Mouse (Mus musculus) hindbrain, postnatal 0 days (tissue): Measurements from ENCODE around the gene Rabgap1l. TPM values are rescaled to one million over a fixed set of nuclear protein-coding genes. Genes with fewer than 3 reads are reported as not detected.

Experiments used
- ATAC-seq: fragments of 200-750 bp; cut with Nextera tagmentation; 2 replicates; pipeline ENCODE4 v1.8.0; 2017; ENCODE audit warnings: mild to moderate bottlenecking, moderate TSS enrichment, moderate library complexity
- DNase-seq: peaks from one replicate; pipeline ENCODE4 v3.0.0-alpha.2; 2015; ENCODE audit warnings: low spot score
- H3K27ac ChIP-seq: fragments of 300-500 bp; sonication (generic); 2 replicates; pipeline ENCODE4 v1.5.1; 2014; ENCODE audit warnings: mild to moderate bottlenecking
- H3K27me3 ChIP-seq: fragments of 300-500 bp; sonication (generic); 2 replicates; pipeline ENCODE4 v1.6.1; 2014; ENCODE audit warnings: low read length, mixed read lengths; ENCODE audit not compliant: insufficient read depth
- H3K36me3 ChIP-seq: fragments of 300-500 bp; sonication (generic); 2 replicates; pipeline ENCODE4 v1.6.1; 2014; ENCODE audit warnings: low read length, mixed read lengths; ENCODE audit not compliant: insufficient read depth
- H3K4me1 ChIP-seq: fragments of 300-500 bp; sonication (generic); 2 replicates; pipeline ENCODE4 v1.6.1; 2014; ENCODE audit warnings: antibody characterized with exemption, low read length, mixed read lengths; ENCODE audit not compliant: insufficient read depth
- H3K4me2 ChIP-seq: fragments of 300-500 bp; sonication (generic); 2 replicates; pipeline ENCODE4 v1.6.1; 2014; ENCODE audit warnings: low read depth, mild to moderate bottlenecking, low read length, moderate library complexity, mixed read lengths
- H3K4me3 ChIP-seq: fragments of 300-500 bp; sonication (generic); 2 replicates; pipeline ENCODE4 v1.5.1; 2014; ENCODE audit warnings: low read length
- H3K9ac ChIP-seq: fragments of 300-500 bp; sonication (generic); replicated peaks from 2 replicates; pipeline ENCODE4 v1.6.1; 2014; ENCODE audit warnings: mild to moderate bottlenecking, low read length, moderate library complexity, mixed read lengths
- H3K9me3 ChIP-seq: fragments of 300-500 bp; sonication (generic); 2 replicates; pipeline ENCODE4 v1.6.1; 2016; ENCODE audit warnings: low read length, mixed read lengths
- CTCF ChIP-seq: IDR thresholded peaks from 2 replicates; pipeline ENCODE4 v1.5.1; 2016; ENCODE audit warnings: antibody characterized with exemption, control low read depth, low read depth
- WGBS: fragments of 180-500 bp; shearing (Covaris S2); extraction: QIAGEN DNeasy Blood & Tissue Kit; methylation state at CpG from one replicate; pipeline ENCODE4 v1.1.7; 2014; 5-methylcytosine and 5-hydroxymethylcytosine counted together
- polyA plus RNA-seq: library from polyadenylated mRNA; unstranded; fragments of >200 nt; fragmentation: Nextera tagmentation; extraction: Ambion mirVana; gene quantifications from 2 replicates; pipeline ENCODE4 v1.2.1, GENCODE M21; 2015
- total RNA-seq: library from RNA; depleted of rRNA; stranded (reverse); fragments of >200 nt; gene quantifications from 2 replicates; pipeline ENCODE4 v1.2.3, GENCODE M21; 2014

Rabgap1l gene
- total and polyA plus RNA-seq, 2 experiments from 2014 or later = 28.5 to 70.5 TPM

GRCm38 (mm10) chr1:160765565-160765964 is 27.4 kb downstream of the Rabgap1l start:
- Histone ChIP-seq H3K36me3 (no peaks in the 10 kb centered on the region), H3K27ac (no peak overlapping the region), H3K27me3 (no peaks in the 10 kb centered on the region), H3K9ac (no peak overlapping the region), H3K9me3 (no peaks in the 10 kb centered on the region), H3K4me1 (no peaks in the 10 kb centered on the region), H3K4me2 (no peak overlapping the region), H3K4me3 (no peak overlapping the region)
- no peak for TF ChIP-seq CTCF
- WGBS = 81% methylated on average over 2 of the region's 2 CpGs
- ATAC-seq (no peak), DNase-seq (no peak)

- ATAC-seq (no peak), DNase-seq (peak; percentile 43)
- Histone ChIP-seq H3K27me3 (no peaks in the 10 kb centered on the region), H3K36me3 (no peaks in the 10 kb centered on the region), H3K4me2 (no peak overlapping the region), H3K27ac (no peak overlapping the region), H3K9ac (no peak overlapping the region), H3K4me3 (no peak overlapping the region), H3K9me3 (no peaks in the 10 kb centered on the region), H3K4me1 (no peaks in the 10 kb centered on the region)
- WGBS = 26% methylated on average over 3 of the region's 3 CpGs
- TF ChIP-seq CTCF = peak; percentile 66
Measured at GRCm38 (mm10) chr1:160758243-160758642, 34.8 kb downstream of the Rabgap1l start.

GRCm38 (mm10) chr1:160755359-160755758 is 37.7 kb downstream of the Rabgap1l start:
- H3K27ac ChIP-seq = no peak overlapping the region
- H3K4me2 ChIP-seq = no peak overlapping the region
- H3K4me1 ChIP-seq = no peaks in the 10 kb centered on the region
- H3K4me3 ChIP-seq = no peak overlapping the region
- no peaks in the 10 kb centered on the region for H3K27me3 ChIP-seq
- DNase-seq (no peak), ATAC-seq (no peak)
- H3K36me3 ChIP-seq = no peaks in the 10 kb centered on the region
- H3K9ac ChIP-seq = no peak overlapping the region
- no peaks in the 10 kb centered on the region for H3K9me3 ChIP-seq
- TF ChIP-seq CTCF = no peak

GRCm38 (mm10) chr1:160750629-160751028 is 42.4 kb downstream of the Rabgap1l start:
- Histone ChIP-seq H3K4me3 (no peak overlapping the region), H3K27me3 (no peaks in the 10 kb centered on the region), H3K27ac (no peak overlapping the region), H3K4me2 (no peak overlapping the region), H3K36me3 (no peaks in the 10 kb centered on the region), H3K4me1 (no peaks in the 10 kb centered on the region), H3K9ac (no peak overlapping the region), H3K9me3 (no peaks in the 10 kb centered on the region)
- TF ChIP-seq CTCF = no peak
- no peak for ATAC-seq
- 86% methylated on average over 2 of the region's 2 CpGs for WGBS
- no peak for DNase-seq

- H3K4me2 ChIP-seq = no peak overlapping the region
- no peak for DNase-seq
- WGBS = 30% methylated on average over 7 of the region's 7 CpGs
Measured at GRCm38 (mm10) chr1:160746786-160747185, 46.2 kb downstream of the Rabgap1l start.

GRCm38 (mm10) chr1:160745238-160745930 is 47.6 kb downstream of the Rabgap1l start:
- H3K4me3 ChIP-seq = no peak overlapping the region
- DNase-seq (no peak), ATAC-seq (no peak)
- no peaks in the 10 kb centered on the region for H3K27me3 ChIP-seq
- no peak overlapping the region for H3K4me2 ChIP-seq
- H3K9ac ChIP-seq = no peak overlapping the region
- no peak overlapping the region for H3K27ac ChIP-seq
- 82% methylated on average over 7 of the region's 7 CpGs for WGBS
- H3K36me3 ChIP-seq = no peaks in the 10 kb centered on the region
- H3K4me1 ChIP-seq = no peaks in the 10 kb centered on the region
- TF ChIP-seq CTCF = no peak
- H3K9me3 ChIP-seq = no peaks in the 10 kb centered on the region

More at GRCm38 (mm10) chr1:160746786-160747185, 46.2 kb downstream of the Rabgap1l start:
- Histone ChIP-seq H3K9ac (no peak overlapping the region), H3K27me3 (no peaks in the 10 kb centered on the region), H3K4me3 (no peak overlapping the region), H3K27ac (no peak overlapping the region), H3K36me3 (no peaks in the 10 kb centered on the region), H3K4me1 (no peaks in the 10 kb centered on the region), H3K9me3 (no peaks in the 10 kb centered on the region)
- no peak for TF ChIP-seq CTCF
- no peak for ATAC-seq

GRCm38 (mm10) chr1:160744009-160744408 is 49.0 kb downstream of the Rabgap1l start:
- WGBS = 40% methylated on average over 3 of the region's 3 CpGs
- Histone ChIP-seq H3K9me3 (no peaks in the 10 kb centered on the region), H3K4me1 (no peaks in the 10 kb centered on the region), H3K9ac (no peak overlapping the region), H3K27ac (no peak overlapping the region), H3K4me3 (no peak overlapping the region), H3K27me3 (no peaks in the 10 kb centered on the region), H3K36me3 (no peaks in the 10 kb centered on the region), H3K4me2 (no peak overlapping the region)
- TF ChIP-seq CTCF = peak; percentile 22; the same call in 1 of the 2 replicates
- no peak for ATAC-seq
- no peak for DNase-seq
